29 mouse cellular contexts compared by ENCODE assay signal in genomic region chr7:16009636-16010035, GRCm38 (mm10). TPM values are rescaled to one million over a fixed set of nuclear protein-coding genes. Genes with fewer than 3 reads are reported as not detected.
"Had no signal": no experiment of that assay in that cellular context is flagged by ENCODE, and none has a peak within 500 bp of the region (broad histone marks: within the 10 kb centered on the region; RNA-seq: fewer than 3 reads in every experiment).

No protein-coding gene starts in this region.

- H3K27me3 ChIP-seq: heart, embryonic 12.5 days; hindbrain, embryonic 13.5 days; hindbrain, embryonic 15.5 days; limb, embryonic 12.5 days; liver, embryonic 13.5 days had no signal

- H3K4me3 ChIP-seq: heart, embryonic 10.5 days; heart, embryonic 12.5 days; hindbrain, embryonic 10.5 days; hindbrain, embryonic 13.5 days; hindbrain, embryonic 15.5 days; layer of hippocampus, adult 2 months; left cerebral cortex, adult 2 months; limb, embryonic 10.5 days; limb, embryonic 12.5 days; liver, embryonic 13.5 days had no signal

- H3K27ac ChIP-seq: heart, embryonic 10.5 days; hindbrain, embryonic 10.5 days; hindbrain, embryonic 13.5 days; hindbrain, embryonic 15.5 days; hindbrain, postnatal 0 days; layer of hippocampus, adult 2 months; left cerebral cortex, adult 2 months; limb, embryonic 10.5 days; limb, embryonic 12.5 days; liver, embryonic 13.5 days had no signal

- H3K9ac ChIP-seq: heart, embryonic 12.5 days; hindbrain, embryonic 13.5 days; hindbrain, embryonic 15.5 days; limb, embryonic 12.5 days; liver, embryonic 13.5 days had no signal

- H3K9me3 ChIP-seq: heart, embryonic 10.5 days; heart, embryonic 12.5 days; hindbrain, embryonic 10.5 days; hindbrain, embryonic 13.5 days; hindbrain, embryonic 15.5 days; limb, embryonic 10.5 days; limb, embryonic 12.5 days; liver, embryonic 13.5 days had no signal

- ATAC-seq: hindbrain, postnatal 0 days; intestine, embryonic 16.5 days had no signal

- H3K4me2 ChIP-seq: heart, embryonic 12.5 days; hindbrain, embryonic 13.5 days; hindbrain, embryonic 15.5 days; limb, embryonic 12.5 days; liver, embryonic 11.5 days; liver, embryonic 13.5 days had no signal

- H3K36me3 ChIP-seq: hindbrain, embryonic 15.5 days had no signal

- DNase-seq: gastrocnemius, postnatal 14 days; heart, adult 18-20 months; heart, postnatal 10 days; heart, postnatal 4 days; kidney, adult 11 months; kidney, adult 8-10 months; kidney, postnatal 10 days; kidney, postnatal 25 days; kidney, postnatal 4 days; liver; liver, embryonic 13.5 days had no signal

RNA-seq across cellular contexts. Expression of gene Ehd2, which starts 42.3 kb away (rescaled TPM):
- total RNA-seq: granulocyte monocyte progenitor cell, adult 5-6 weeks had no signal

RNA-seq across cellular contexts. Expression of gene Zfp541, which starts 52.0 kb away (rescaled TPM):
- total RNA-seq: gastrocnemius, adult 8-10 months; gastrocnemius, postnatal 14 days; heart, adult 18-20 months; heart, adult 8-10 months; heart, postnatal 10 days; heart, postnatal 25 days; heart, postnatal 4 days had no signal
- polyA plus RNA-seq: heart, embryonic 10.5 days; heart, embryonic 14.5 days; heart, embryonic 16.5 days; limb, embryonic 10.5 days; limb, embryonic 12.5 days; liver, embryonic 11.5 days; liver, embryonic 13.5 days had no signal
